ENCODE assay signal across 21 mouse cellular contexts in the genomic region with DNA sequence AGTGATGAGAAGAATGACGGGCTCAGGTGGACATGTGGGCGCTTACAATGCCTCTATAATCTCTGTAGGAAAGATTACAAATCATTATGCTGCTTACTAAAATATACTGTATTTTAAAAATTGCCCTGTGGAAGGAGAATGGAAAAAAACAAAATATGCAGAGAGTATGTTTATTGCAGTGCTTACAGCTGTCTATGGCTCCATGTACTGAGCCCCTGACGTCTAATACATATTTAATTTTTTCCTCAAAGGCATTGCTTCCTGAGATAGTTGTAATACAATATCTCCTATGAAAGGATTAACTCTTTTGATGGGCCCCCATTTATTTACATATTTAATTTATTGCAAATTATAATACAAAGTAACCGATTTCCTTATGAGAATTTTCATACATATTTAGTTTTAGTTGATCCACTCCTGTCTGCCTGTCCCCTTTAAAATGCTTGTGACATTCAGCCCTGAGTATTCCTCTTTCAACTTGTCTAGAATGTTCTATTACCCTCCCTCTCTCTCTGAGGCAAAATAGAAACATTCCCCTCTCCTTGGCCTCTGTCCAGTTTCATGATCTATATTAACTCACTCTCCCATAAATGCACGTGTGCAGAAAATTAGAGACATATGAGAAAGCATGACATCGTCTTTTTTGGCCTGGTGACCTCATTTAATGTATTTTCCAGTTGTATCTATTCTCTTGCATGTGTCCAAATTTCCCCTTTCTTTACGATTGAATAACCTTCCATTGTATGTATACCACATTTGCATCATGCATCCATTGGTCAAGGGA.
DNase-seq lines count a peak whose midpoint lies in the region; ATAC-seq and TF ChIP-seq lines count a peak whose summit lies in the region.
"Had no signal": no experiment of that assay in that cellular context is flagged by ENCODE, and none has a peak within 500 bp of the region (broad histone marks: within the 10 kb centered on the region; RNA-seq: fewer than 3 reads in every experiment).

No protein-coding gene starts in this region.

- no peak for TF ChIP-seq POLR2A in olfactory bulb, adult 2 months (IDR thresholded peaks at IDR 0.05; ENCODE audit: insufficient read depth, low read depth, low read length)

- 0 out of 2 replicates have a peak, but pooled peaks have one; percentile 12 for ATAC-seq in embryonic facial prominence, embryonic 14.5 days (ENCODE audit: low read depth)
- no peak for ATAC-seq in hindbrain, embryonic 15.5 days (ENCODE audit: low FRiP score, low read depth)
- ATAC-seq in hindbrain, embryonic 14.5 days (ENCODE audit: low FRiP score) = no peak
- ATAC-seq in midbrain, embryonic 14.5 days (ENCODE audit: low FRiP score, low TSS enrichment) = no peak
- no peak for ATAC-seq in midbrain, postnatal 0 days (ENCODE audit: low FRiP score)
- ATAC-seq: CD4-positive, CD25-positive, alpha-beta regulatory T cell, adult 4 months had no signal

- no peak overlapping the region for H3K9ac ChIP-seq in embryonic facial prominence, embryonic 14.5 days (ENCODE audit: low read depth, low read length)
- no peak overlapping the region for H3K9ac ChIP-seq in hindbrain, embryonic 15.5 days
- no peak overlapping the region for H3K9ac ChIP-seq in hindbrain, embryonic 14.5 days
- H3K9ac ChIP-seq in midbrain, embryonic 14.5 days (replicated peaks; ENCODE audit: low read length) = no peak overlapping the region
- H3K9ac ChIP-seq in midbrain, postnatal 0 days (replicated peaks; ENCODE audit: low read length, poor library complexity, severe bottlenecking) = no peak overlapping the region
- H3K9ac ChIP-seq: embryonic facial prominence, embryonic 13.5 days; heart, embryonic 15.5 days had no signal

- peak; percentile 73 for DNase-seq in embryonic facial prominence, embryonic 14.5 days (ENCODE audit: low spot score)
- no peak for DNase-seq in embryonic facial prominence, embryonic 10.5 days (ENCODE audit: low spot score)
- DNase-seq in hindbrain, embryonic 14.5 days (ENCODE audit: low spot score) = no peak
- no peak for DNase-seq in midbrain, embryonic 14.5 days
- no peak for DNase-seq in midbrain, postnatal 0 days (ENCODE audit: low spot score)
- DNase-seq: adrenal gland, postnatal 14 days; B cell, adult 2 months; cerebellum, adult 11-12 months; cerebellum, adult 9-10 months; cerebellum, postnatal 25 days; gastrocnemius, postnatal 14 days; heart, adult 2 months; heart, postnatal 14 days had no signal

- no peak overlapping the region for H3K4me3 ChIP-seq in embryonic facial prominence, embryonic 14.5 days (ENCODE audit: low read depth, low read length)
- H3K4me3 ChIP-seq in embryonic facial prominence, embryonic 10.5 days = no peak overlapping the region
- no peak overlapping the region for H3K4me3 ChIP-seq in hindbrain, embryonic 15.5 days
- no peak overlapping the region for H3K4me3 ChIP-seq in hindbrain, embryonic 14.5 days (replicated peaks; ENCODE audit: low read length)
- no peak overlapping the region for H3K4me3 ChIP-seq in midbrain, embryonic 14.5 days (replicated peaks; ENCODE audit: low read depth, low read length)
- no peak overlapping the region for H3K4me3 ChIP-seq in midbrain, postnatal 0 days (ENCODE audit: low read depth, low read length)
- H3K4me3 ChIP-seq in olfactory bulb, adult 2 months (ENCODE audit: insufficient read depth, low read depth, low read length) = no peak overlapping the region
- H3K4me3 ChIP-seq: embryonic facial prominence, embryonic 13.5 days; heart, adult 2 months; heart, embryonic 15.5 days; hindbrain, embryonic 10.5 days had no signal

- H3K4me2 ChIP-seq in embryonic facial prominence, embryonic 14.5 days (ENCODE audit: low read depth, low read length) = no peak overlapping the region
- H3K4me2 ChIP-seq in hindbrain, embryonic 15.5 days = no peak overlapping the region
- H3K4me2 ChIP-seq in hindbrain, embryonic 14.5 days (replicated peaks) = no peak overlapping the region
- no peak overlapping the region for H3K4me2 ChIP-seq in midbrain, embryonic 14.5 days (ENCODE audit: low read length)
- no peak overlapping the region for H3K4me2 ChIP-seq in midbrain, postnatal 0 days (ENCODE audit: low read depth, low read length, poor library complexity, severe bottlenecking)
- H3K4me2 ChIP-seq: embryonic facial prominence, embryonic 13.5 days; heart, embryonic 11.5 days; heart, embryonic 15.5 days had no signal

- H3K27ac ChIP-seq in embryonic facial prominence, embryonic 14.5 days (replicated peaks; ENCODE audit: low read depth, low read length) = no peak overlapping the region
- no peak overlapping the region for H3K27ac ChIP-seq in embryonic facial prominence, embryonic 10.5 days (replicated peaks)
- peak overlapping the region; percentile 14; the same call in 1 of the 2 replicates for H3K27ac ChIP-seq in hindbrain, embryonic 15.5 days (replicated peaks)
- no peak overlapping the region for H3K27ac ChIP-seq in hindbrain, embryonic 14.5 days
- 0 out of 2 replicates have a peak overlapping the region, but pooled peaks have one; percentile 13 for H3K27ac ChIP-seq in midbrain, embryonic 14.5 days (replicated peaks; ENCODE audit: low read depth, low read length)
- H3K27ac ChIP-seq in midbrain, postnatal 0 days (ENCODE audit: low read depth, low read length) = no peak overlapping the region
- peak overlapping the region; percentile 33; the same call in 1 of the 2 replicates for H3K27ac ChIP-seq in olfactory bulb, adult 2 months (ENCODE audit: insufficient read depth, low read depth, low read length)
- H3K27ac ChIP-seq: embryonic facial prominence, embryonic 13.5 days; heart, adult 2 months; heart, embryonic 15.5 days; hindbrain, embryonic 10.5 days had no signal

- WGBS in embryonic facial prominence, embryonic 14.5 days = 55% methylated on average over 7 of the region's 7 CpGs
- 84% methylated on average over 7 of the region's 7 CpGs for WGBS in embryonic facial prominence, embryonic 10.5 days
- WGBS in hindbrain, embryonic 15.5 days = 68% methylated on average over 7 of the region's 7 CpGs
- 67% methylated on average over 7 of the region's 7 CpGs for WGBS in hindbrain, embryonic 14.5 days
- WGBS in midbrain, embryonic 14.5 days = 70% methylated on average over 7 of the region's 7 CpGs
- 69% methylated on average over 7 of the region's 7 CpGs for WGBS in midbrain, postnatal 0 days
- WGBS in olfactory bulb, adult 2 months = 81% methylated on average over 7 of the region's 7 CpGs

- TF ChIP-seq CTCF in midbrain, postnatal 0 days (IDR thresholded peaks at IDR 0.05) = no peak
- no peak for TF ChIP-seq CTCF in olfactory bulb, adult 2 months (IDR thresholded peaks at IDR 0.05; ENCODE audit: insufficient read depth, low read depth, low read length)

- peaks cover 11% of the 10 kb centered on the region; the same call in 1 of the 2 replicates for H3K4me1 ChIP-seq in embryonic facial prominence, embryonic 14.5 days (ENCODE audit: control insufficient read depth, insufficient read depth, low read length)
- H3K4me1 ChIP-seq in embryonic facial prominence, embryonic 10.5 days = no peaks in the 10 kb centered on the region
- H3K4me1 ChIP-seq in hindbrain, embryonic 15.5 days (replicated peaks) = peaks cover 12% of the 10 kb centered on the region; the same call in 1 of the 2 replicates
- H3K4me1 ChIP-seq in hindbrain, embryonic 14.5 days (replicated peaks; ENCODE audit: control insufficient read depth, insufficient read depth, low read length) = peaks cover 18% of the 10 kb centered on the region
- H3K4me1 ChIP-seq in midbrain, embryonic 14.5 days (ENCODE audit: control insufficient read depth, insufficient read depth, low read length) = peaks cover 9% of the 10 kb centered on the region
- H3K4me1 ChIP-seq in midbrain, postnatal 0 days (ENCODE audit: insufficient read depth, low read length) = no peaks in the 10 kb centered on the region
- no peaks in the 10 kb centered on the region for H3K4me1 ChIP-seq in olfactory bulb, adult 2 months (ENCODE audit: control insufficient read depth, insufficient read depth, low read length)
- H3K4me1 ChIP-seq: heart, embryonic 15.5 days had no signal

- no peaks in the 10 kb centered on the region for H3K27me3 ChIP-seq in embryonic facial prominence, embryonic 14.5 days (replicated peaks; ENCODE audit: control insufficient read depth, insufficient read depth, low read length)
- no peaks in the 10 kb centered on the region for H3K27me3 ChIP-seq in embryonic facial prominence, embryonic 10.5 days (replicated peaks; ENCODE audit: low read depth, poor library complexity, severe bottlenecking)
- no peaks in the 10 kb centered on the region for H3K27me3 ChIP-seq in hindbrain, embryonic 15.5 days
- no peaks in the 10 kb centered on the region for H3K27me3 ChIP-seq in hindbrain, embryonic 14.5 days (ENCODE audit: control insufficient read depth, insufficient read depth, low read length)
- H3K27me3 ChIP-seq in midbrain, embryonic 14.5 days (ENCODE audit: control insufficient read depth, insufficient read depth, low read length) = no peaks in the 10 kb centered on the region
- H3K27me3 ChIP-seq in midbrain, postnatal 0 days (ENCODE audit: insufficient read depth, low read length) = no peaks in the 10 kb centered on the region
- H3K27me3 ChIP-seq: embryonic facial prominence, embryonic 13.5 days; heart, embryonic 15.5 days had no signal

- no peaks in the 10 kb centered on the region for H3K36me3 ChIP-seq in embryonic facial prominence, embryonic 14.5 days (ENCODE audit: control insufficient read depth, insufficient read depth, low read length)
- H3K36me3 ChIP-seq in embryonic facial prominence, embryonic 10.5 days (replicated peaks) = no peaks in the 10 kb centered on the region
- no peaks in the 10 kb centered on the region for H3K36me3 ChIP-seq in hindbrain, embryonic 15.5 days
- no peaks in the 10 kb centered on the region for H3K36me3 ChIP-seq in hindbrain, embryonic 14.5 days (replicated peaks; ENCODE audit: control insufficient read depth, insufficient read depth)
- no peaks in the 10 kb centered on the region for H3K36me3 ChIP-seq in midbrain, embryonic 14.5 days (ENCODE audit: control insufficient read depth, insufficient read depth, low read length)
- no peaks in the 10 kb centered on the region for H3K36me3 ChIP-seq in midbrain, postnatal 0 days (ENCODE audit: insufficient read depth, low read length)
- H3K36me3 ChIP-seq: embryonic facial prominence, embryonic 13.5 days; G1E; heart, embryonic 15.5 days; hindbrain, embryonic 10.5 days had no signal

- H3K9me3 ChIP-seq in embryonic facial prominence, embryonic 14.5 days (ENCODE audit: control insufficient read depth, low read length) = no peaks in the 10 kb centered on the region
- H3K9me3 ChIP-seq in embryonic facial prominence, embryonic 10.5 days = no peaks in the 10 kb centered on the region
- H3K9me3 ChIP-seq in hindbrain, embryonic 15.5 days = no peaks in the 10 kb centered on the region
- no peaks in the 10 kb centered on the region for H3K9me3 ChIP-seq in hindbrain, embryonic 14.5 days (ENCODE audit: control insufficient read depth, low read length)
- H3K9me3 ChIP-seq in midbrain, embryonic 14.5 days (ENCODE audit: control insufficient read depth, low read length) = no peaks in the 10 kb centered on the region
- no peaks in the 10 kb centered on the region for H3K9me3 ChIP-seq in midbrain, postnatal 0 days (ENCODE audit: low read length)
- H3K9me3 ChIP-seq: embryonic facial prominence, embryonic 13.5 days; heart, embryonic 15.5 days; hindbrain, embryonic 10.5 days had no signal

Comparison
In these comparisons a context has a peak if more than half of its experiments do, and no peak if none do; other contexts are left out.
1. H3K27ac ChIP-seq: peak in hindbrain, embryonic 15.5 days (single experiment), midbrain, embryonic 14.5 days (single experiment) and olfactory bulb, adult 2 months (single experiment); none in embryonic facial prominence, embryonic 14.5 days (single experiment), embryonic facial prominence, embryonic 10.5 days (single experiment), hindbrain, embryonic 14.5 days (single experiment) and midbrain, postnatal 0 days (single experiment).